Mouse (Mus musculus): ENCODE data around the gene Terb1. TPM values are rescaled to one million over a fixed set of nuclear protein-coding genes. Genes with fewer than 3 reads are reported as not detected.

Gene Terb1
- total RNA-seq (2014; rRNA removed) (0.32 and 0.84 TPM in 2 replicates), polyA plus RNA-seq (2015; fragmentation: Nextera tagmentation; extraction: Ambion mirVana) (0.60 and 0.83 TPM in 2 replicates)

GRCm38 (mm10) chr8:104509061-104510006 is at the start of gene Terb1:
TSS of gene Terb1 (minus strand) at chr8:104509910.
- DNase-seq (ENCODE audit: low spot score) (peak; percentile 62), ATAC-seq (peak; percentile 90)
- Histone ChIP-seq H3K4me3 (ENCODE audit: low read length) (peak within 1 kb of the TSS; percentile 56), H3K9me3 (ENCODE audit: low read length) (no peaks in the 10 kb centered on the region), H3K27ac (peak within 1 kb of the TSS; percentile 51; the same call in 1 of the 2 replicates), H3K27me3 (ENCODE audit: insufficient read depth, low read length) (no peaks in the 10 kb centered on the region), H3K4me2 (ENCODE audit: low read depth, low read length) (peak within 1 kb of the TSS; percentile 98), H3K36me3 (ENCODE audit: insufficient read depth, low read length) (peaks cover 8% of the 10 kb centered on the region; the same call in 1 of the 2 replicates), H3K4me1 (ENCODE audit: insufficient read depth, low read length) (peaks cover 3% of the 10 kb centered on the region; the same call in 1 of the 2 replicates), H3K9ac (replicated peaks; ENCODE audit: low read length) (peak within 1 kb of the TSS; percentile 66)
- peak; percentile 38 for TF ChIP-seq CTCF (IDR thresholded peaks at IDR 0.05; ENCODE audit: low read depth)
- WGBS, result 2% methylated on average over 64 of the region's 64 CpGs

DNA sequence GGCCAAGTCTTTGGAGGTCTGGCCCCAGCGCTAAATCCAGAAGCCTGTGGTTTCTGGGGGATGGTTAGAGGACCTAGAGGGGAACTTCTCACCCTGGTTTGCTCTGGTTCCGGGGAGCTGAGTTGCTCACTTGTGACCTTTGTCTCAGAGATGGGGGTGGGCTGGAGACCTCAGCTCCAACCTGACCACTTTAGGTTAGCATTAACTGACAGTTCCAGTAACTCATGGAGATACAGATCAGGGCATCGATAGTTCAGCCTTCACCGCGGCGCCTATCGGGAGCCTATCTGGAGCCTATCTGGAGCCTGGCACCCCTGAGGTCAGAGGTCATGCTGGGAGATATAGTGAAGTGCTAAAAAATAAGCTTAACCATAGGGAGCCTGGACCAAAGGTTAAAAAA is 47.5 kb upstream of the Terb1 start:
- no peak for ATAC-seq
- 91% methylated on average over 7 of the region's 7 CpGs for WGBS
- Histone ChIP-seq H3K27ac (no peak overlapping the region), H3K4me2 (ENCODE audit: low read depth, low read length) (no peak overlapping the region), H3K4me3 (ENCODE audit: low read length) (no peak overlapping the region), H3K36me3 (ENCODE audit: insufficient read depth, low read length) (no peaks in the 10 kb centered on the region), H3K27me3 (ENCODE audit: insufficient read depth, low read length) (no peaks in the 10 kb centered on the region), H3K4me1 (ENCODE audit: insufficient read depth, low read length) (no peaks in the 10 kb centered on the region), H3K9ac (replicated peaks; ENCODE audit: low read length) (no peak overlapping the region), H3K9me3 (ENCODE audit: low read length) (no peaks in the 10 kb centered on the region)
- TF ChIP-seq CTCF (IDR thresholded peaks at IDR 0.05; ENCODE audit: low read depth), result no peak
- DNase-seq (ENCODE audit: low spot score), result no peak

DNA sequence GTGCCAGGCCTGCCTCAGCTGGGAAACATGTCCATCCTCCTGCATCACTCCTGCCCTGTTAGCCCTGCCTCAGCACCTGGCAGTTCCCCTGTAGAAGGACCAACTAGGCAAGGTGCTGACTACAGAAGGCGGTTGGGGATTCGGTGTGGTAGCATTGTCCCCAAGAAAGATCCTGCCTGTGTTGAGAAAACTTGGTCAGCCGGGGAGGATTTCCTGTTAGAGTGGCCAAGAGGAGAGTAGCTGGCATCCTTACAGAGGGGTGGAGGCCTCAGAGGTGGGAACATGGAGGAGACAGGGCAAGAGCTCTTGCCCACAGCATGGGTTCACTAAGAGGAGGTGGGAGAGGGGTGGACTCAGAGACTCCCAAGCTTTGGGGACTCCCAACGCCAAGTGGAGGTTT is 45.5 kb upstream of the Terb1 start:
- H3K9me3 ChIP-seq (ENCODE audit: low read length), result no peaks in the 10 kb centered on the region
- H3K9ac ChIP-seq (replicated peaks; ENCODE audit: low read length), result no peak overlapping the region
- no peak for DNase-seq (ENCODE audit: low spot score)
- no peaks in the 10 kb centered on the region for H3K27me3 ChIP-seq (ENCODE audit: insufficient read depth, low read length)
- whole genome bisulfite sequencing, result 83% methylated on average over 4 of the region's 4 CpGs
- no peaks in the 10 kb centered on the region for H3K4me1 ChIP-seq (ENCODE audit: insufficient read depth, low read length)
- H3K4me2 ChIP-seq (ENCODE audit: low read depth, low read length), result no peak overlapping the region
- no peak for TF ChIP-seq CTCF (IDR thresholded peaks at IDR 0.05; ENCODE audit: low read depth)
- no peak overlapping the region for H3K27ac ChIP-seq
- H3K4me3 ChIP-seq (ENCODE audit: low read length), result no peak overlapping the region
- H3K36me3 ChIP-seq (ENCODE audit: insufficient read depth, low read length), result no peaks in the 10 kb centered on the region
- ATAC-seq, result no peak

DNA sequence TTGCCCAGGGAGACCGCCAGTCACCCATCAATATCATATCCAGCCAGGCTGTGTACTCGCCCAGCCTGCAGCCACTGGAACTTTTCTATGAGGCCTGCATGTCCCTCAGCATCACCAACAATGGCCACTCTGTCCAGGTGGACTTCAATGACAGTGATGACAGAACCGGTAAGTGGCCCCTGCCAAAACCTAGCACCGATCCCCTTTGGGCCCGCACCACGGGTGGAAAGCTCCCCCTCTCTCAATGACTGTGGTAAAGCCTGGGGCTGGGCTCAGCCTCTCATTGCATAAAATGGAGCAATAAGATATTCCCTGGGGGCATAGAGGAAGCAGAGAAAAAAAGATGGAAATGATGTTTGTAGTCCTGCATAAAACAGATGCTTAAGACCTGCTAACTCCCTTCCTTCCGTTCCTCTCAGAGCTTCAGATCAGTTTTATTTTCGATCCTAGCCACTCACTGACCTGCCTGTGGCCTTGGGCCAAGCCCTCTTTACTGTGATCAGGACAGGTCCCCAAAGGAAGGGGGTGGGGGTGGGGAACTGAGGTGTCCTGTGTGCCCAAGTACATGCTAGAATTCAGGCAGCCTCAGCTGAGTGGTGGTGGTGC is 33.8 kb upstream of the Terb1 start:
- no peaks in the 10 kb centered on the region for H3K36me3 ChIP-seq (ENCODE audit: insufficient read depth, low read length)
- H3K27me3 ChIP-seq (ENCODE audit: insufficient read depth, low read length), result peaks cover 24% of the 10 kb centered on the region; the same call in 1 of the 2 replicates
- TF ChIP-seq CTCF (IDR thresholded peaks at IDR 0.05; ENCODE audit: low read depth), result no peak
- DNase-seq (ENCODE audit: low spot score) (no peak), ATAC-seq (no peak)
- H3K4me1 ChIP-seq (ENCODE audit: insufficient read depth, low read length), result 0 out of 2 replicates have a peak, but pooled peaks cover 7% of the 10 kb centered on the region
- no peak overlapping the region for H3K4me2 ChIP-seq (ENCODE audit: low read depth, low read length)
- no peak overlapping the region for H3K27ac ChIP-seq
- no peaks in the 10 kb centered on the region for H3K9me3 ChIP-seq (ENCODE audit: low read length)
- no peak overlapping the region for H3K4me3 ChIP-seq (ENCODE audit: low read length)
- 81% methylated on average over 8 of the region's 8 CpGs for WGBS
- H3K9ac ChIP-seq (replicated peaks; ENCODE audit: low read length), result no peak overlapping the region

GRCm38 (mm10) chr8:104542160-104542559 is 32.5 kb upstream of the Terb1 start:
- H3K9ac ChIP-seq (replicated peaks; ENCODE audit: low read length), result no peak overlapping the region
- TF ChIP-seq CTCF (IDR thresholded peaks at IDR 0.05; ENCODE audit: low read depth), result no peak
- WGBS, result 9% methylated on average over 11 of the region's 11 CpGs
- no peaks in the 10 kb centered on the region for H3K9me3 ChIP-seq (ENCODE audit: low read length)
- peak overlapping the region; percentile 99 for H3K4me2 ChIP-seq (ENCODE audit: low read depth, low read length)
- ATAC-seq, result no peak
- no peak overlapping the region for H3K27ac ChIP-seq
- 0 out of 2 replicates have a peak, but pooled peaks cover 7% of the 10 kb centered on the region for H3K4me1 ChIP-seq (ENCODE audit: insufficient read depth, low read length)
- no peaks in the 10 kb centered on the region for H3K36me3 ChIP-seq (ENCODE audit: insufficient read depth, low read length)
- no peak overlapping the region for H3K4me3 ChIP-seq (ENCODE audit: low read length)
- peaks cover 24% of the 10 kb centered on the region; the same call in 1 of the 2 replicates for H3K27me3 ChIP-seq (ENCODE audit: insufficient read depth, low read length)
- DNase-seq (ENCODE audit: low spot score), result no peak

- no peak for DNase-seq (ENCODE audit: low spot score)
- peak overlapping the region; percentile 99 for H3K4me2 ChIP-seq (ENCODE audit: low read depth, low read length)
- peaks cover 24% of the 10 kb centered on the region; the same call in 1 of the 2 replicates for H3K27me3 ChIP-seq (ENCODE audit: insufficient read depth, low read length)
- H3K9me3 ChIP-seq (ENCODE audit: low read length), result no peaks in the 10 kb centered on the region
- no peak for TF ChIP-seq CTCF (IDR thresholded peaks at IDR 0.05; ENCODE audit: low read depth)
- H3K36me3 ChIP-seq (ENCODE audit: insufficient read depth, low read length), result no peaks in the 10 kb centered on the region
- H3K27ac ChIP-seq, result no peak overlapping the region
- no peak for ATAC-seq
- WGBS, result 14% methylated on average over 8 of the region's 8 CpGs
- H3K9ac ChIP-seq (replicated peaks; ENCODE audit: low read length), result peak overlapping the region; percentile 57
- 0 out of 2 replicates have a peak, but pooled peaks cover 7% of the 10 kb centered on the region for H3K4me1 ChIP-seq (ENCODE audit: insufficient read depth, low read length)
- H3K4me3 ChIP-seq (ENCODE audit: low read length), result peak overlapping the region; percentile 60
Observed at GRCm38 (mm10) chr8:104541515-104541880, 31.8 kb upstream of the Terb1 start.

All from hindbrain, postnatal 0 days (tissue).